ENCODE assay signal across 9 mouse cellular contexts in genomic region chr4:154328836-154329235, GRCm38 (mm10). TPM values are rescaled to one million over a fixed set of nuclear protein-coding genes. Genes with fewer than 3 reads are reported as not detected.
DNase-seq lines count a peak whose midpoint lies in the region; ATAC-seq and TF ChIP-seq lines count a peak whose summit lies in the region.
"Had no signal": no experiment of that assay in that cellular context is flagged by ENCODE, and none has a peak within 500 bp of the region (broad histone marks: within the 10 kb centered on the region; RNA-seq: fewer than 3 reads in every experiment).

No protein-coding gene starts in this region.

- TF ChIP-seq CTCF in Patski (IDR thresholded peaks at IDR 0.05) = no peak
- TF ChIP-seq CTCF in liver, postnatal 0 days (IDR thresholded peaks at IDR 0.05; ENCODE audit: low read depth) = peak; percentile 82

- no peak for TF ChIP-seq EP300 in liver, postnatal 0 days (IDR thresholded peaks at IDR 0.05; ENCODE audit: low read depth)

- CTCF ChIA-PET in Patski (lab: Charles Lee) = interaction anchor here (0.9 to 1.2 kb wide), 5 partner anchors 15 to 468 kb away, joined by 3 to 4 read pairs (median 3); no protein-coding TSS in a partner anchor

- no peak overlapping the region for H3K9ac ChIP-seq in forebrain, embryonic 12.5 days
- no peak overlapping the region for H3K9ac ChIP-seq in liver, postnatal 0 days (replicated peaks)
- H3K9ac ChIP-seq: liver, embryonic 15.5 days had no signal

- in situ Hi-C loops in Patski (cut with MboI; ENCODE audit: low pct_unique_long_range_greater_than_20kb) = loop anchor here (5.0 kb wide), 1 partner anchor 468 kb away; no protein-coding TSS in a partner anchor

- POLR2A ChIA-PET in Patski (lab: Charles Lee) = no interaction called here

- peaks cover 18% of the 10 kb centered on the region for H3K27me3 ChIP-seq in Patski
- H3K27me3 ChIP-seq in forebrain, embryonic 12.5 days = peaks cover 11% of the 10 kb centered on the region; the same call in 1 of the 2 replicates
- no peaks in the 10 kb centered on the region for H3K27me3 ChIP-seq in liver, postnatal 0 days (ENCODE audit: insufficient read depth, low read length)
- H3K27me3 ChIP-seq: liver, embryonic 15.5 days had no signal

- ATAC-seq in Patski = peak; percentile 57
- peak; percentile 80 for ATAC-seq in forebrain, embryonic 12.5 days (ENCODE audit: low FRiP score)
- ATAC-seq in liver, postnatal 0 days = peak; percentile 41; the same call in 1 of the 2 replicates
- no peak for ATAC-seq in activated CD4-positive, CD25-positive, alpha-beta regulatory T cell, adult 4 months

- H3K4me2 ChIP-seq in forebrain, embryonic 12.5 days = no peak overlapping the region
- no peak overlapping the region for H3K4me2 ChIP-seq in liver, postnatal 0 days (ENCODE audit: low read depth, low read length)
- H3K4me2 ChIP-seq: liver, embryonic 15.5 days had no signal

- peaks cover 17% of the 10 kb centered on the region for H3K4me1 ChIP-seq in forebrain, embryonic 12.5 days
- H3K4me1 ChIP-seq in liver, postnatal 0 days (ENCODE audit: insufficient read depth) = no peaks in the 10 kb centered on the region

- H3K27ac ChIP-seq in forebrain, embryonic 12.5 days = no peak overlapping the region
- no peak overlapping the region for H3K27ac ChIP-seq in liver, postnatal 0 days (ENCODE audit: low read depth)
- H3K27ac ChIP-seq: liver, embryonic 15.5 days had no signal

- H3K4me3 ChIP-seq in forebrain, embryonic 12.5 days (replicated peaks) = no peak overlapping the region
- H3K4me3 ChIP-seq in liver, postnatal 0 days (ENCODE audit: low read depth, low read length) = no peak overlapping the region
- H3K4me3 ChIP-seq: liver, embryonic 15.5 days had no signal

- peaks cover 41% of the 10 kb centered on the region for H3K36me3 ChIP-seq in forebrain, embryonic 12.5 days (replicated peaks)
- no peaks in the 10 kb centered on the region for H3K36me3 ChIP-seq in liver, postnatal 0 days (replicated peaks; ENCODE audit: insufficient read depth, low read length)
- H3K36me3 ChIP-seq: liver, embryonic 15.5 days had no signal

- 8% methylated on average over 6 of the region's 6 CpGs for WGBS in forebrain, embryonic 12.5 days
- WGBS in liver, postnatal 0 days (ENCODE audit: insufficient replicate concordance) = 16% methylated on average over 6 of the region's 6 CpGs

- no peak for DNase-seq in Patski (ENCODE audit: low read depth, low spot score)
- DNase-seq in c-Kit-positive CD71-positive TER-119-positive erythroid progenitor cells, embryonic 14.5 days (ENCODE audit: low spot score) = peak; percentile 51
- DNase-seq in heart, postnatal 4 days = peak; percentile 83
- peak; percentile 61 to 90 for DNase-seq in layer of hippocampus, adult 18-20 months (ENCODE audit: low spot score in 2 of 2)
- peak; percentile 65 for DNase-seq in liver, postnatal 0 days
- DNase-seq in retina, adult 2 months (ENCODE audit: low read depth, low spot score) = peak; percentile 34

- H3K9me3 ChIP-seq in forebrain, embryonic 12.5 days = no peaks in the 10 kb centered on the region
- no peaks in the 10 kb centered on the region for H3K9me3 ChIP-seq in liver, postnatal 0 days (ENCODE audit: low read length)
- H3K9me3 ChIP-seq: liver, embryonic 15.5 days had no signal

RNA-seq across cellular contexts. Expression of gene B230104I21Rik, which starts 7.1 kb away (rescaled TPM):
- polyA plus RNA-seq in Patski (2021) = not detected
- polyA plus RNA-seq in forebrain, embryonic 12.5 days (2016; fragmentation: Nextera tagmentation; extraction: Ambion mirVana) = 0.23 TPM in 1 of 2 replicates, not detected in the other
- not detected for total RNA-seq in heart, postnatal 4 days (2021)
- under 1 TPM in 1 of 2 experiments, not detected in 1; 0.53 TPM for total RNA-seq in layer of hippocampus, adult 18-20 months (2021)
- polyA plus RNA-seq in liver, postnatal 0 days (2015; fragmentation: Nextera tagmentation; extraction: Ambion mirVana) = not detected in 2 replicates
- polyA plus RNA-seq in activated CD4-positive, CD25-positive, alpha-beta regulatory T cell, adult 4 months (2017; shearing (Covaris generic)) = not detected
- polyA plus RNA-seq: liver, embryonic 15.5 days had no signal

RNA-seq across cellular contexts. Expression of gene Arhgef16, which starts 27.4 kb away (rescaled TPM):
- polyA plus RNA-seq in Patski (2021) = 1.6 TPM
- polyA plus RNA-seq in forebrain, embryonic 12.5 days (2016; fragmentation: Nextera tagmentation; extraction: Ambion mirVana) = 0.64 and 1.2 TPM in 2 replicates
- 1 to 10 TPM in 1 of 2 experiments, under 1 TPM in 1; 0.99 to 1.0 TPM for total RNA-seq in heart, postnatal 4 days (2021)
- under 1 TPM; 0.57 to 0.71 TPM for total RNA-seq in layer of hippocampus, adult 18-20 months (2021)
- polyA plus RNA-seq in liver, postnatal 0 days (2015; fragmentation: Nextera tagmentation; extraction: Ambion mirVana) = 3.2 and 4.3 TPM in 2 replicates
- 1 to 10 TPM; 4.8 to 5.0 TPM for polyA plus RNA-seq in activated CD4-positive, CD25-positive, alpha-beta regulatory T cell, adult 4 months (2017; shearing (Covaris generic))
